Mouse (Mus musculus) lung, adult 2 months (tissue): Measurements from ENCODE around the gene Irf2.

Experiments used
- CTCF ChIP-seq: fragments of 200-500 bp; IDR thresholded peaks from 2 replicates; pipeline ENCODE4 v1.5.1; 2011; ENCODE audit warnings: mild to moderate bottlenecking, low read length, control low read depth; ENCODE audit not compliant: insufficient read depth
- POLR2A ChIP-seq: fragments of 200-500 bp; IDR thresholded peaks from 2 replicates; pipeline ENCODE4 v1.6.1; 2011; ENCODE audit warnings: low read depth, mild to moderate bottlenecking, control low read depth, low read length, borderline replicate concordance; ENCODE audit errors: extremely low read depth

DNA sequence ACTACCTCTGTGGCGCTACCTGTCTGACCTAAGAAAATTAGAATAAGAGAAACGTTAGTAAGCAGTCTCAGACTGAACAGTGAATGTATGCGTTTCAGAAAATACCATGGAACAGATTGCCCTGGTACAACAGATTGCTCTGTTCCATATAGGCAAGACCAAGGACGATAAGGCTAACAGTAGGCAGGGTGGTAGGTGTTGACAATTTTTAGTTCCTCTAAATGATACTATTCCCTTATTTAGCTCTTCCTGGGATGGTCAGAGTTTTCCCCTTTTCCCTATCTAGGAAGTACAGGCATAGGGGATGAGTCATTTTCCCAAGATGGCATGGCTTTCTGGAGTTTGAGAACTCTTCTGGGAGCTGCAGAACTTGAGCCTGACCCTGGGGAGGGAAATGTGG is 73.4 kb downstream of the Irf2 start:
- TF ChIP-seq POLR2A, result no peak
- no peak for TF ChIP-seq CTCF
